In genomic region chr7:57421044-57421443, GRCm38 (mm10) we compare ENCODE assay signal across 25 mouse cellular contexts. TPM values are rescaled to one million over a fixed set of nuclear protein-coding genes. Genes with fewer than 3 reads are reported as not detected.
"Had no signal": no experiment of that assay in that cellular context is flagged by ENCODE, and none has a peak within 500 bp of the region (broad histone marks: within the 10 kb centered on the region; RNA-seq: fewer than 3 reads in every experiment).

No protein-coding gene starts in this region.

- H3K4me3 ChIP-seq: heart, embryonic 10.5 days; heart, embryonic 12.5 days; hindbrain, embryonic 13.5 days; hindbrain, embryonic 15.5 days; layer of hippocampus, adult 2 months; left cerebral cortex, adult 2 months; limb, embryonic 10.5 days; limb, embryonic 12.5 days; liver, embryonic 13.5 days had no signal

- DNase-seq: forebrain, postnatal 0 days; gastrocnemius, postnatal 14 days; gastrocnemius, postnatal 36 days; heart, adult 18-20 months; heart, postnatal 36 days; kidney, adult 18-20 months; kidney, adult 8-10 months; kidney, postnatal 10 days; kidney, postnatal 25 days; kidney, postnatal 4 days; liver; liver, embryonic 13.5 days had no signal

- H3K36me3 ChIP-seq: heart, embryonic 10.5 days; heart, embryonic 12.5 days; hindbrain, embryonic 13.5 days; hindbrain, embryonic 15.5 days; limb, embryonic 10.5 days; limb, embryonic 12.5 days; liver, embryonic 13.5 days had no signal

- H3K27ac ChIP-seq: heart, embryonic 10.5 days; hindbrain, embryonic 13.5 days; hindbrain, embryonic 15.5 days; hindbrain, postnatal 0 days; layer of hippocampus, adult 2 months; left cerebral cortex, adult 2 months; limb, embryonic 10.5 days; limb, embryonic 12.5 days; liver, embryonic 13.5 days had no signal

- H3K9ac ChIP-seq: forebrain, postnatal 0 days; heart, embryonic 12.5 days; hindbrain, embryonic 13.5 days; hindbrain, embryonic 15.5 days; limb, embryonic 12.5 days; liver, embryonic 13.5 days had no signal

- H3K27me3 ChIP-seq: heart, embryonic 12.5 days; hindbrain, embryonic 13.5 days; hindbrain, embryonic 15.5 days; limb, embryonic 12.5 days; liver, embryonic 13.5 days had no signal

- H3K4me2 ChIP-seq: heart, embryonic 12.5 days; hindbrain, embryonic 13.5 days; hindbrain, embryonic 15.5 days; limb, embryonic 12.5 days; liver, embryonic 11.5 days; liver, embryonic 13.5 days had no signal

- H3K4me1 ChIP-seq: heart, embryonic 10.5 days; heart, embryonic 12.5 days; hindbrain, embryonic 13.5 days; hindbrain, embryonic 15.5 days; limb, embryonic 10.5 days; limb, embryonic 12.5 days; liver, embryonic 13.5 days had no signal

- ATAC-seq: forebrain, postnatal 0 days; hindbrain, postnatal 0 days had no signal

- H3K9me3 ChIP-seq: heart, embryonic 10.5 days; heart, embryonic 12.5 days; hindbrain, embryonic 13.5 days; hindbrain, embryonic 15.5 days; limb, embryonic 10.5 days; limb, embryonic 12.5 days; liver, embryonic 13.5 days had no signal

RNA-seq across cellular contexts. Expression of gene Gabrb3, which starts 1.6 kb away (rescaled TPM):
- total RNA-seq: gastrocnemius, adult 18-20 months; gastrocnemius, postnatal 36 days; hematopoietic stem cell, adult 5-6 weeks had no signal

RNA-seq across cellular contexts. Expression of gene Gabrg3, which starts 34.1 kb away (rescaled TPM):
- total RNA-seq: gastrocnemius, adult 18-20 months; gastrocnemius, adult 8-10 months; gastrocnemius, postnatal 36 days; hematopoietic stem cell, adult 5-6 weeks had no signal
